Comparison of ENCODE assay signal across 14 mouse cellular contexts in genomic region chr11:50699971-50700370, GRCm38 (mm10).
"Had no signal": no experiment of that assay in that cellular context is flagged by ENCODE, and none has a peak within 500 bp of the region (broad histone marks: within the 10 kb centered on the region; RNA-seq: fewer than 3 reads in every experiment).

No protein-coding gene starts in this region.

- H3K4me1 ChIP-seq: lung, embryonic 15.5 days; midbrain, embryonic 10.5 days; midbrain, embryonic 12.5 days; neural tube, embryonic 12.5 days; stomach, embryonic 15.5 days had no signal

- H3K27me3 ChIP-seq: lung, embryonic 15.5 days; midbrain, embryonic 12.5 days; neural tube, embryonic 12.5 days; stomach, embryonic 15.5 days had no signal

- H3K9me3 ChIP-seq: lung, embryonic 15.5 days; midbrain, embryonic 10.5 days; midbrain, embryonic 12.5 days; neural tube, embryonic 12.5 days; stomach, embryonic 15.5 days had no signal

- H3K9ac ChIP-seq: lung, embryonic 15.5 days; midbrain, embryonic 12.5 days; neural tube, embryonic 12.5 days; stomach, embryonic 15.5 days had no signal

- ATAC-seq: lung, postnatal 0 days; midbrain, embryonic 16.5 days had no signal

- DNase-seq: lung, adult 18-20 months; midbrain, embryonic 14.5 days; right cerebral cortex, postnatal 14 days; thymus, adult 18-20 months; thymus, postnatal 14 days; thymus, postnatal 36 days had no signal

- H3K36me3 ChIP-seq: lung, embryonic 15.5 days; midbrain, embryonic 10.5 days; midbrain, embryonic 12.5 days; neural tube, embryonic 12.5 days; stomach, embryonic 15.5 days had no signal

- H3K4me2 ChIP-seq: lung, embryonic 15.5 days; midbrain, embryonic 12.5 days; neural tube, embryonic 12.5 days; stomach, embryonic 15.5 days had no signal

- H3K4me3 ChIP-seq: lung, embryonic 15.5 days; midbrain, embryonic 10.5 days; midbrain, embryonic 12.5 days; neural tube, embryonic 12.5 days; stomach, embryonic 15.5 days had no signal

- H3K27ac ChIP-seq: lung, embryonic 15.5 days; midbrain, embryonic 10.5 days; midbrain, embryonic 12.5 days; neural tube, embryonic 12.5 days; stomach, embryonic 15.5 days; stomach, postnatal 0 days had no signal
